Mouse (Mus musculus): ENCODE results near the gene Grb7.

Gene Grb7

GRCm38 (mm10) chr11:98438331-98439158 is 7.6 kb upstream of the Grb7 start, which contains the start of gene Mien1:
Mien1 (minus strand) TSS chr11:98438991.
- in situ Hi-C loops (cut with MboI; ENCODE audit: low pct_unique_long_range_greater_than_20kb in 1 of 2, low sequenced_read_pairs in 2 of 2, unreplicated experiment in 1 of 2) = no loop called here

DNA sequence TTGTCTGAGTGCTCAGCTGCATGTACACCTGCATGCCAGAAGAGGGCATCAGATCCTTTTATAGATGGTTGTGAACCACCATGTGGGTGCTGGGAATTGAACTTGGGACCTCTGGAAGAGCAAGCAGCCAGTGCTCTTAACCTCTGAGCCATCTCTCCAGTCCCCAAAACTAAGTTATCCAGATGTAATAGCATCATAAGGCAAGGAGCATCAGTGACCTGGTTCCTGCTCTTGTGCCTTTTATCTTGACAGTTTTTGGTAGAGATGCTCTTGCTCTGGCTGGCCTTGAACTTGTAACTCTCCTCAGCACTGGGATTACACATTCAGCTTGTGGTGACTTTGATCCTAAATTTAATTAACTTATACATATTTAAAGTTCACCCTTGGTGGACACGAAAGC is 2.5 kb upstream of the Grb7 start:
- in situ Hi-C loops (cut with MboI; ENCODE audit: low pct_unique_long_range_greater_than_20kb in 1 of 2, low sequenced_read_pairs in 2 of 2, unreplicated experiment in 1 of 2) = no loop called here

GRCm38 (mm10) chr11:98445238-98445637 is 956 bp upstream of the Grb7 start:
- in situ Hi-C loops (cut with MboI; ENCODE audit: low pct_unique_long_range_greater_than_20kb in 1 of 2, low sequenced_read_pairs in 2 of 2, unreplicated experiment in 1 of 2) = no loop called here

DNA sequence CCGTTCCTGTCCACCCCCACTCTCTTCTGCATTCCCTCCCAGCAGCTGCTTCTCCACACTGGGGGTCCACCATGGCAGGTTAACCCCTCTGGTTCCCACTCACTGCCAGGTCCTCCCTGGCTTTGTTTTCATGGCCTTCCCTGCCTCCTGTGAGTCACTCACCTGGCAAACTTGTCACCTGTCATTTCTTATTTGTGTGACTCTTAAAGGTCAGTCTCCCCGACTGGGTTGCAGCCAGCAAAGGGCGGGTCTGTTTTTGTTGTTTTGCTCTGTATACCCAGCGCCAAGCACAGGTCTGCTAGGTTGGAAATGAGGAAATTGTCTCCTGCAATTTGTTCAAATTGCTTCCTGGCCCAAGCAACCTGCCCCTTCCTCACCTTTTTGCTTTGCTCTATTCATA is 515 bp upstream of the Grb7 start:
- in situ Hi-C loops (cut with MboI; ENCODE audit: low pct_unique_long_range_greater_than_20kb in 1 of 2, low sequenced_read_pairs in 2 of 2, unreplicated experiment in 1 of 2) = no loop called here

- in situ Hi-C loops (cut with MboI; ENCODE audit: low pct_unique_long_range_greater_than_20kb in 1 of 2, low sequenced_read_pairs in 2 of 2, unreplicated experiment in 1 of 2) = no loop called here
These were observed 624 bp downstream of the Grb7 start for GRCm38 (mm10) chr11:98446562-98447474.

DNA sequence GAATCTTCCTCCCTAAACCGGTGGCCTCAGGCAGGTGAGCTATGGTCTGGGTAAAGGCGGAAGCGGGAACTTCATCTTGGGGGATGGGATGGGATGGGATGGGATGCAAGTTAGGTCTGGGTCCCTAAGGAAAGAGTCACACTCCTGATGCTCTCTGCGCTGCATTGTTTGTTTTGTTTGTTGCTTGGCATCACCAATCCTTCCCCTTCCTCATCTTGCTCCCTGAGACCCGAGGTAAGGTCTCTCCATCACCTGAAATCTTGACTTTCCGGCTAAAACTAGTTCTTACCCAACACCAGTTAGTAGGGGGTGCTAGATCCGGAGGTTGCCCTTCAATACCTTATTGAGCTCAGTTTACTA is 1.3 kb downstream of the Grb7 start:
- in situ Hi-C loops (cut with MboI; ENCODE audit: low pct_unique_long_range_greater_than_20kb in 1 of 2, low sequenced_read_pairs in 2 of 2, unreplicated experiment in 1 of 2) = no loop called here

- in situ Hi-C loops (cut with MboI; ENCODE audit: low pct_unique_long_range_greater_than_20kb in 1 of 2, low sequenced_read_pairs in 2 of 2, unreplicated experiment in 1 of 2) = no loop called here
These were observed 2.1 kb downstream of the Grb7 start for GRCm38 (mm10) chr11:98448191-98448790.

GRCm38 (mm10) chr11:98449419-98449818 is 3.2 kb downstream of the Grb7 start:
- in situ Hi-C loops (cut with MboI; ENCODE audit: low pct_unique_long_range_greater_than_20kb in 1 of 2, low sequenced_read_pairs in 2 of 2, unreplicated experiment in 1 of 2) = no loop called here

- in situ Hi-C loops (cut with MboI; ENCODE audit: low pct_unique_long_range_greater_than_20kb in 1 of 2, low sequenced_read_pairs in 2 of 2, unreplicated experiment in 1 of 2) = no loop called here
These were observed 4.0 kb downstream of the Grb7 start for GRCm38 (mm10) chr11:98449921-98450771.

GRCm38 (mm10) chr11:98455484-98455883 is 9.3 kb downstream of the Grb7 start:
- in situ Hi-C loops (cut with MboI; ENCODE audit: low pct_unique_long_range_greater_than_20kb in 1 of 2, low sequenced_read_pairs in 2 of 2, unreplicated experiment in 1 of 2) = no loop called here

DNA sequence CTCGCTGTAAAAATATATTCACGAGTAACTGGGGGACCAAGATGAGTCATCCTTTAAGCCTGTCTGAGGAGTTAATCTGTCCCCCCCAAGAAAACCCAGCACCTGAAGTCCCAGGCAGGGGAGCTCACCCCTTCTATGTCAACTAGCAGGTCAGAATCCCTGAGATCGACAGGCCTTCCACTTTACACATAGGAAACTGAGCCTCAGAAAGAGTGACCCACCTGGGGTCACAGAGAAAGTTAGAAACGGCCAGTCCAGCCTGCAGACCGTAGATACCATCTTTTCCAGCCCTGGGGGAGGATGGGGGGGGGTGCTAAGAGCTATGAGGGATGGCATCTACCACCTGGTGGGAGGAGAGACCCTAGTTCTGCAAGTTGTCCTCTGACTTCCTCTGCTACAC is 10.4 kb downstream of the Grb7 start:
- in situ Hi-C loops (cut with MboI; ENCODE audit: low pct_unique_long_range_greater_than_20kb in 1 of 2, low sequenced_read_pairs in 2 of 2, unreplicated experiment in 1 of 2) = no loop called here

DNA sequence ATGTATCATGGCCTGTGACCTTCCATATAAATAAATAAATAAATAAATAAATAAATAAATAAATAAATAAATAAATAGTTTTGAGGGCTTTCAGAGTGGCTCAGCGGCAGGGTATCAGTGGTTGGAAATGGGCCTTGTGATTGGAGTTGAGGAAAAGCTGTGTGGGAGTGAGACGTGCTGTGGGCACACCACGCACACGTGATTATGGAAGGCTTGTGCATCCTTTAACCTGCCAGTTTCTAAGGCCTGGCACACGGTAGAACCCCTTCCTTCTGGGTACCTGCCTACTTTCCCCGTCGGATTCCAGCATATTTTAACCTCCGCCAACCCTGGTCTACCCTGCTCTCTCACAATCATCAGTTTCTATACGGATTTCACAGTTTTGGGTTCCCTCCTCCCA is 10.8 kb downstream of the Grb7 start:
- in situ Hi-C loops (cut with MboI; ENCODE audit: low pct_unique_long_range_greater_than_20kb in 1 of 2, low sequenced_read_pairs in 2 of 2, unreplicated experiment in 1 of 2) = no loop called here

- in situ Hi-C loops (cut with MboI; ENCODE audit: low pct_unique_long_range_greater_than_20kb in 1 of 2, low sequenced_read_pairs in 2 of 2, unreplicated experiment in 1 of 2) = no loop called here
These were observed 11.3 kb downstream of the Grb7 start for GRCm38 (mm10) chr11:98457367-98458120.

DNA sequence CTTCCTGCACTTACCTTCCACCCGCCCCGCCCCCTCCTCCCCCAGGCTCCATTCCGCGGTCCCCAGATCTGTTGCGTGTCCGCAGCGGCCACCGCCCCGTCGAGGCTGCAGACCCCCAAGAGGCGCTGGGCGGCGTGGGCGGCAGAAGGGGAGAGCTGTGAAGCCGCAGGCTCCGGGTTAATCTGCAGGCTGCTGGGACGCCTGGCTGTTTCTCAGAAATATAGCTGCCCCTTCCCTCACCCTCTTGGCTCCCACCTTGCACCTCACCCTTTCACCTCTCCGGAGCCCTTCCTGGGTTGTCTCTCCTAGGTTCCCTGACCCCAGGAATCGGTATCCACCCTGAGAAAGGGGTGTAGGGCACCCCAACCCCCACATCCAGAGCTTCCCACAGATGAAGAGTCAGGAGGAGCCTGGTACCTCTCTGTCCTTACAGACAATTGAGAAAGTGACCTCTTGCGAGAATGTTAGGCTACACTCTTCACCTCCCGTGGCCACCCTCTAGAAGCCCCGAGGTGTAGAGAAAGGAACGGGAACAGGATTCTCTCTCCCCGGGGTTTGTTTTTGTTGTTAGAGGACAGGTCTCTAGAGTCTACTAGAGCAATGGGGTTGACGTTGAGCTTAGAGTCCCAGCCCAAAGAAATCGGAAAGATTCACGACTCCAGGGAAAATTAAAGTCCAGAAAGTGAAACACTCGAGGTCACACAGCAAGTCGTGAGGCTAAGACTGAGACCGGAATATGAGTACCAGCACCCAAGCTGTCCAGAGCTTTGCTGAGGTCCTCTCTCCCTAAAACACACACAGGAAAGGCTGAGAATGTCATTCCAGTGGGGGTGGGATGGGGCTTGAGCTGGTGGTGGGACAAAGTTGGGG is 12.2 kb downstream of the Grb7 start:
- in situ Hi-C loops (cut with MboI; ENCODE audit: low pct_unique_long_range_greater_than_20kb in 1 of 2, low sequenced_read_pairs in 2 of 2, unreplicated experiment in 1 of 2) = no loop called here

GRCm38 (mm10) chr11:98459071-98459741 is 13.0 kb downstream of the Grb7 start:
- in situ Hi-C loops (cut with MboI; ENCODE audit: low pct_unique_long_range_greater_than_20kb in 1 of 2, low sequenced_read_pairs in 2 of 2, unreplicated experiment in 1 of 2) = no loop called here

- in situ Hi-C loops (cut with MboI; ENCODE audit: low pct_unique_long_range_greater_than_20kb in 1 of 2, low sequenced_read_pairs in 2 of 2, unreplicated experiment in 1 of 2) = no loop called here
These were observed 13.7 kb downstream of the Grb7 start for GRCm38 (mm10) chr11:98459860-98460259.

All from mouse embryonic stem cell (cell line).